Mouse (Mus musculus) adrenal gland, postnatal 25 days (tissue): ENCODE measurements around the gene Ncapd3. TPM values are rescaled to one million over a fixed set of nuclear protein-coding genes. Genes with fewer than 3 reads are reported as not detected.

Experiments
- DNase-seq: peaks from one replicate; pipeline ENCODE4 v3.0.0; 2021; ENCODE audit warnings: mixed read lengths
- total RNA-seq: library from RNA; stranded (reverse); gene quantifications from 2 replicates; pipeline ENCODE4 v1.2.3, GENCODE M21; 2021

The Ncapd3 gene
- total RNA-seq, 1 experiment from 2014 or later = 21.5 TPM

DNA sequence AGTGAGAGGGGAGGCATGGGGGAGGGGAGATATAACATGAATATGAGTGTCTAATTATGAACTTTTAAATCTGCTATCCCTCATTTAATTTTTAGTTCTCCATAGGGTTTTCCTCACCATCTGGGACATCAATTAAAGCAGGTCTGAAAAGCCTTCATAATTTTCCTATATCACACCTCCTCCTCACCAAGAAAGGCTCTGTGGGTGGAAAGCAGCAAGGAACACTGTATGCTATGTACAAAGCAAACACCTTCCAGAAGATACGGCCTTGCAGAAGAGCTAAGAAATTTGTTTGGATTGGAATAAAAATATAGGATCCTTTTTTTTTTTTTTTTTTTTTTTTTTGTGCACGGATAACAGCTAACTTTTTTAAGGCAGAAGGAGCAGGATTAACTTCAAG lies 94.0 kb downstream of the Ncapd3 start:
- DNase-seq = no peak

- no peak for DNase-seq
Observed at GRCm38 (mm10) chr9:27125450-27125849, 95.5 kb downstream of the Ncapd3 start.

DNA sequence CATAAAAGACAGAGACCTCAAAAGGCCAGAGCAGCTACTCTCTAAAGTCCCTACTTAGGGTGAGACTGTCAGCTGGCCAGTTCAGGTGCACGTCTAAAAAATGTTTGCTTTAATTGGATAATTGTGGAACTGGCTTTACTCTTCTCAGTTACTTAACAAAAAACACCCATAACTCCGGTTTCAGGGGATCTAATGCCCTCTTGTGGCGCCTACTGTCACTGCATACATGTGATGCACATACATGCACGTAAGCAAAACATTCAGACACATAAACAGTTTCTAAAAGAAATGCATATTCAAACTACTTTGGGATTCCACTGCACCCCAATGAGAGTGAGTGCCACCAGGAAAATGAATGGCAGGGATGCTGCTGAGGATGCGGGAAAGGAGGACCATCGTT lies 96.6 kb downstream of the Ncapd3 start:
- no peak for DNase-seq

DNA sequence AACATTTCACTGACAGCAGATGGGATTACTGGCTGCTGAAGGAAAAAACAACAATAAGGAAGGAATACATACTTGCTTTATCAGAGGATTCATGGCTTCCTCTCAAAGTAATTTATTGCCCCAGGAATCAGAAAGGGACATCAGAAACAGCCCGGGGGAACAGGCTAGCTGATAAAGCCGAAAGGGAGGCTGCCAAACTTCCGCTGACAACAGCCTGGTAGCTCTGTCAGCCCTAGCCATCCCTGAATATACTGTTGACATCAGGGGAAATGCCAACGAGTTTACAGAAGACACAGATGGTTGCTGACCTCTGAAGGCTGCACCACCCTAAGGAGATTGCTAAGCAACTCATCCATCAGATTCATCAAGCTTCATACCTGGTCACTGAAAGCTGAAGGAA lies 98.7 kb downstream of the Ncapd3 start:
- DNase-seq = no peak

DNA sequence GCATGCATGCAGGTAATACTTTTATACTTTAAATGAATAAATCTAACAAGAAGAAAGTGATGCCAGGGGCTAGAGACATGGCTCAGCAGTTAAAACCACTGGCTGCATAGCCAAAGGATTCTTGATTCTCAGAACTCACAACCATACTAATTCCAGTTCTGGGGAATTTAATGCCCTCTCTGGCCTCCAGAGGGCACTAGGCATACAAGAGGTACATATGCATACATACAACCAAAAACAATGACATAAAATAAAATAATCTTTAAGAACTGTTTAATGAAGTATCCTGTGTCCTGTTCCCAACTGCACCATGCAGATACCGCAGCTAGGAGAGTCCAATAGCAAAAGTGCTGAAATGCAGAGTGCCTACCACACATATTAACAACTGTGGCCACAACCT lies 104.4 kb downstream of the Ncapd3 start:
- DNase-seq = peak; percentile 30

- DNase-seq = no peak
Observed at GRCm38 (mm10) chr9:27135372-27135771, 105.4 kb downstream of the Ncapd3 start.

DNA sequence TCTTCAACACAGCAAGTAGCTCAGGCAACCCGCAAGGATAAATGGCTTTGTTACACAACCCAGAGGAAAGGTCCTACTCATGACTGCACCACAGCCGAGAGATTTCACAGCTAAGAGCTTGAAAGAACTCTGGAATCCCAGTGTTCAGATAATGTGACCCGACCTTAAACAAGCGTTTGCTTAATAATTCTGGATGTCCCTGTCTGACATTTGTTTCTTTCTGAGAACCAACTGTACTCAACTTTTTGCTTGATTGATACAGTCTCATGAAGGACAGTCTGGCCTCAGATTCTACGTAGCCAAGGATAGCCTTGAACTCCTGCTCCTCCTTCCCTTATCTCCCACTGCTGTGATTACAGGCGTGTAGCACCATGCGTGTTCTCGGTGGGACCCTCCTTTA lies 106.7 kb downstream of the Ncapd3 start:
- no peak for DNase-seq

DNA sequence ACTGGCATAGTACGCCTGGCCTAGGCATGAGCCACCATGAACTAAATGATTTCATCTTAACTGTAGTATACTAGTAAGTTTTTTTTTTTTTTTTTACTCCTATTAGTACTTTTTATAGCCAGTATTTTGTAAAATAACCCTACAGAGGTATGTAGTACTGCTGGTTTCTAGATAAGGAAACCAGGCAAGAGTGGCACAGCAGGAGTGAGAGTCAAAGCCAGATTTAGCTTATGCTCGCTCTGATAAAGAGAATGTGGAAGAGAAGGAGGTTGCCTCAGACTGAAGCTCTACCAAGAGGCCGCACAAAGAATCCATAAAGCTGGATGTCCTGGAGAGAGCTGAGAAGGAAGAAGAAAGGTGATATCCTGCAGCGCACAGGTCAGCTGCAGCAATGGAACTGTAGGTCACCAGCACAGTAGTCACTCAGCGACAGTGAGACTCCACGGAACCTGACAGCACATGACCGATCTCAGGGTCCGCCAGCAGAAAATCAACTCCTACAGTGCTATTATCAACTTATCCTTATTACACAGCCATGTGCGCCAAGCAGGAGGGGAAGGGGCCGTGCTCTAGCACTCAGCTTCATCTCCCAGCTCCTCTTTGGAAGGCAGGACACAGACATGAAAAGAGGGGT lies 110.6 kb downstream of the Ncapd3 start:
- no peak for DNase-seq

DNA sequence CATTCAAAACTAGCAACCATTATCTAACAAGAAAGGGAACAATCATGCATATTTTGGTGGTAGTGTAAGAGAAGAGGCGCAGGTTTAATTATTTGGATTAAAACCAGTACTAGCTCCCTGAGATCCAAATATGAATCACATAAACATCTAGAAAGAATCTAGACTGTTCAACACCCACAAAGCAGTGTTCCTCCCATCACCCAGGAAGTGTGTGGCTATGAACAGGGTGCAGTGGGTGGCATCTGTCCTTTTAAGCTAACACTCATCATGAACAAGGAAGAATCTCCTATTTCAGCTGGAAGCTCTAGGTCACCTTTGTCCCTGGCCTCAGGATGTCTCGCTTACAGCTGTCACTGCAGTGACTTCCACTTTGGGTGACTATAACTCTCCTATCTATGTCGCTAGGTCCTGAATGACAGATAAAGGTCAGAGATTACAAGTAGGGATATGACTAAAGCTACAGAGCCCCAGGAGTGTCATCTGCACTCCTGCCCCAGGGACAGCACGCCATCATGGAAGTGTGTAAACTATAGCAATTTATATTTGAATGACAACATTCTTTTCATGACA lies 114.4 kb downstream of the Ncapd3 start:
- DNase-seq = no peak

Other genes starting within 250 kb of the Ncapd3 start
- 3.7 and 4.0 TPM in 2 replicates for gene Glb1l2, start 223.7 kb upstream of the Ncapd3 start, total RNA-seq
- 1.0 and 1.1 TPM in 2 replicates for gene Glb1l3, start 169.3 kb upstream of the Ncapd3 start, total RNA-seq
- gene Gm1110, start 107.1 kb upstream of the Ncapd3 start, total RNA-seq = not detected in 2 replicates
- 64.1 and 95.4 TPM in 2 replicates for gene Acad8, start 30.6 kb upstream of the Ncapd3 start, total RNA-seq
- 39.6 and 46.1 TPM in 2 replicates for gene Thyn1, start 30.5 kb upstream of the Ncapd3 start, total RNA-seq
- gene Vps26b, start 110 bp upstream of the Ncapd3 start, total RNA-seq = 37.2 and 43.3 TPM in 2 replicates
- 35.7 and 36.5 TPM in 2 replicates for gene Jam3, start 125.2 kb downstream of the Ncapd3 start, total RNA-seq